Mouse (Mus musculus) layer of hippocampus, adult 9-10 months (tissue): Measurements from ENCODE around the gene Zbtb20.
A peak's percentile ranks its signal among the peaks of the same experiment; 100 is the strongest.

Experiments
- DNase-seq: peaks from one replicate; pipeline ENCODE4 v3.0.0; 2022; ENCODE audit warnings: low spot score

Zbtb20 gene

GRCm38 (mm10) chr16:43400046-43400445, 524.4 kb downstream of the Zbtb20 start:
- no peak for DNase-seq

GRCm38 (mm10) chr16:43400949-43401348, 525.3 kb downstream of the Zbtb20 start:
- no peak for DNase-seq

- DNase-seq: no peak
Observed at GRCm38 (mm10) chr16:43402888-43403287, 527.2 kb downstream of the Zbtb20 start.

- no peak for DNase-seq
Observed at GRCm38 (mm10) chr16:43405089-43405488, 529.4 kb downstream of the Zbtb20 start.

- DNase-seq: no peak
Observed at GRCm38 (mm10) chr16:43407594-43408142, 532.0 kb downstream of the Zbtb20 start.

GRCm38 (mm10) chr16:43408622-43409021, 532.9 kb downstream of the Zbtb20 start:
- no peak for DNase-seq

GRCm38 (mm10) chr16:43409108-43409909, 533.6 kb downstream of the Zbtb20 start:
- DNase-seq: no peak

GRCm38 (mm10) chr16:43409910-43410612, 534.4 kb downstream of the Zbtb20 start:
- DNase-seq: peak; percentile 25

GRCm38 (mm10) chr16:43410613-43410974, 534.9 kb downstream of the Zbtb20 start:
- no peak for DNase-seq

GRCm38 (mm10) chr16:43415864-43416263, 540.2 kb downstream of the Zbtb20 start:
- no peak for DNase-seq

- no peak for DNase-seq
Observed at GRCm38 (mm10) chr16:43419923-43420322, 544.2 kb downstream of the Zbtb20 start.

GRCm38 (mm10) chr16:43428955-43429354, 553.3 kb downstream of the Zbtb20 start:
- DNase-seq: no peak

- DNase-seq: no peak
Observed at GRCm38 (mm10) chr16:43430030-43430429, 554.3 kb downstream of the Zbtb20 start.

- no peak for DNase-seq
Observed at GRCm38 (mm10) chr16:43431514-43432371, 556.1 kb downstream of the Zbtb20 start.

- no peak for DNase-seq
Observed at GRCm38 (mm10) chr16:43434941-43435340, 559.3 kb downstream of the Zbtb20 start.

GRCm38 (mm10) chr16:43438878-43439371, 563.2 kb downstream of the Zbtb20 start:
- no peak for DNase-seq

- no peak for DNase-seq
Observed at GRCm38 (mm10) chr16:43441392-43441791, 565.7 kb downstream of the Zbtb20 start.

- DNase-seq: no peak
Observed at GRCm38 (mm10) chr16:43443034-43443433, 567.4 kb downstream of the Zbtb20 start.

- DNase-seq: no peak
Observed at GRCm38 (mm10) chr16:43448141-43448981, 572.7 kb downstream of the Zbtb20 start.

GRCm38 (mm10) chr16:43454370-43454934, 578.8 kb downstream of the Zbtb20 start:
- DNase-seq: no peak
